Mouse (Mus musculus) E14TG2a.4 (cell line): ENCODE data around the gene Il31.

ENCODE experiments used
- CTCF ChIP-seq: conservative IDR thresholded peaks from 2 replicates; pipeline ENCODE4 v1.5.1; 2014; ENCODE audit warnings: low read length
- NANOG ChIP-seq: IDR thresholded peaks from 2 replicates; pipeline ENCODE4 v1.6.1; 2014; ENCODE audit warnings: borderline replicate concordance, low read length, mixed read lengths
- POU5F1 ChIP-seq: IDR thresholded peaks from 2 replicates; pipeline ENCODE4 v1.6.1; 2014; ENCODE audit warnings: low read length, borderline replicate concordance

DNA sequence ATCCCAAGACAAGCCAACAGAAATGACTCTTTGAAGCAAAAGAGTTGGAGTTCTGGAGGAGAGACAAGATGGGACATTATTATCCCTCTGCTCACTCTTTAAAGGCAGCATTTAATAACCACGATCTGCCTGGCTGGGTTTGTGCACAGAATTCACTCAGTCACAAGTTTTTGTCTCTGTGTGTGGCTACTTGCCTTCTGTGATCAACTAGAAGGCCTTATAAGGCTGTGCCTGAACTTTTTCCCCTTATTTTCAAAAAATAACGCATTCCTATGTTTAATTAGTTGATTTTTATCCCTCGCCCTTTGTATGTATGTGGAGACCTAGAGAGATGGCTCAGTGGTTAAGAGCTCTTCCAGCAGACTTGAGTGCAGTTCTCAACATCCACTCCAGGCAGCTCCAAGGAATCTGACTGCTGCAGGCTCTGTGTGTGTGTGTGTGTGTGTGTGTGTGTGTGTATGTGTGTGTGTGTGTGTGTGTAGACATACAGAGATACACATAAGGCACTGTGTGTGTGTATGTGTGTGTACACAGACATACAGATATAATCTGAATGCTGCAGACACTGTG lies 56.9 kb downstream of the Il31 start:
- TF ChIP-seq CTCF (no peak), POU5F1 (no peak), NANOG (no peak)
